Mouse (Mus musculus) heart, adult 2 months (tissue): ENCODE measurements around the gene Mbip.

Experiments used
- CTCF ChIP-seq: fragments of 200-600 bp; IDR thresholded peaks from 2 replicates; pipeline ENCODE4 v1.8.1; 2022; ENCODE audit warnings: antibody characterized with exemption, mild to moderate bottlenecking, moderate library complexity
- EP300 ChIP-seq: fragments of 200-500 bp; IDR thresholded peaks from 2 replicates; pipeline ENCODE4 v1.6.1; 2011; ENCODE audit warnings: low read depth, low read length, control low read depth; ENCODE audit not compliant: insufficient read depth
- POLR2A ChIP-seq: fragments of 200-500 bp; IDR thresholded peaks from 2 replicates; pipeline ENCODE4 v1.6.1; 2011; ENCODE audit warnings: mild to moderate bottlenecking, low read depth, low read length, control low read depth; ENCODE audit not compliant: insufficient read depth

- TF ChIP-seq POLR2A (no peak), EP300 (no peak), CTCF (no peak)
Observed at GRCm38 (mm10) chr12:56288548-56288947, 57.1 kb downstream of the Mbip start.
